Mouse (Mus musculus): ENCODE results near the gene Pacsin2. TPM values are rescaled to one million over a fixed set of nuclear protein-coding genes. Genes with fewer than 3 reads are reported as not detected.

Pacsin2 gene
- polyA plus RNA-seq, 1 experiment from 2014 or later: 24.8 TPM

DNA sequence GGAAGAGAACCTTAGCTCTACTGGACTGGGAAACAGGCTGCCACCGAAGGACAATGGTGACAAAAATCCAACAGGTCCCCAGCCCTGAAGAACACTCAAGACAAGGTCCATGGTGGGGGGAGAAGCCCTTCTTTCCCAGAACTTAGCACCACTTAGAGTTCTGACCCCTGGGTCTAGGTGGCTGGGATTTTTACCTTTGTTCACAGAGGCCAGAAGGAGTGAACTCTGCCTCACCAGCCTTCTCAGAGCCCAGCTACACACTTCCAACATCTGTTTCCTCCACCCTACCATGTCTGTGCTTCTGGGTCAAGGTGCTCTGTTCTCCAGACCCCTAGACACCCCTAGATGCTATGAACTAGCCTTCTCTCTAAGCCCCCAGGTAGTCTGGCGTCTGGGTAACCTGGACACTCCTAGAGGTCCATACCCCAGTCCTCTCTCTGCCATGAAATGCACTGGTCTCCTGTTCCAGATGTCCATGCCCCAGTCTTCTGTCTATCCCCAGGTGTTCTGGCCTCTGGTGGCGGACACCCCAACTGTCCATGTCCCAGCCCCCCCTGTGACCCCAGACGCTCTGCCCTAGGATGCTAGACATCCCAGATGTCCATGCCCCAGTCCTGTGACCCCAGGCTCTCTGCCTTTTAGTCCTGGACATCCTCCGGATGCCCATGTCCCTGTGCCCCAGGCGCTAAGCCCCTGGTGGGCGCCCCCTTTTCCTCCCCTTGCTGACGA is 115.0 kb downstream of the Pacsin2 start:
- Histone ChIP-seq H3K27me3 (replicated peaks) (no peaks in the 10 kb centered on the region), H3K9ac (peak overlapping the region; percentile 75), H3K9me3 (no peaks in the 10 kb centered on the region), H3K4me2 (peak overlapping the region; percentile 78), H3K36me3 (replicated peaks) (peaks cover 4% of the 10 kb centered on the region; the same call in 1 of the 2 replicates), H3K27ac (peak overlapping the region; percentile 76), H3K4me3 (peak overlapping the region; percentile 77), H3K4me1 (peaks cover 17% of the 10 kb centered on the region)
- 17% methylated on average over 8 of the region's 8 CpGs for WGBS
- peak; percentile 51 for ATAC-seq (replicated peaks)

DNA sequence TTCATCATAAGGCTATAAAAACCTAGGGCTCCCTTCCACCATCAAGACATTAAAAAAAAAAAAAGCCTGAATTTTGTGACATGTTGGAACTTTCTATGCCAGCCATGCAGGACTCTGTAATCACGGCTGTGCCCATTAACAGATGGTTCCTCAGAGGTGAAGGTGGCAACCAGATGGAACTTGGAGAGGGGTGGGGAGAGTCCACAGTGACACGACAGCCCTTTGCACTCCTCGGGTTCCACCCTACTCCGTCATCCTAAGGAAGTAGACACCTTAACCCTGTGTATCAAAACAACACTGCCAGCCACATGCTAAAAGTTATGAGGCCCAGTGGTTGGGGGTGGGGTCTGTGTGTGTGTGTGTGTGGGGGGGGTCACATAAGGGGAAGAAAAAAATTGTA is 115.7 kb downstream of the Pacsin2 start:
- H3K27me3 ChIP-seq (replicated peaks): no peaks in the 10 kb centered on the region
- H3K4me1 ChIP-seq: peaks cover 17% of the 10 kb centered on the region
- WGBS: 83% methylated on average over 4 of the region's 4 CpGs
- ATAC-seq (replicated peaks): no peak
- H3K4me3 ChIP-seq: peak overlapping the region; percentile 77; the same call in 1 of the 2 replicates
- H3K9me3 ChIP-seq: no peaks in the 10 kb centered on the region
- H3K9ac ChIP-seq: no peak overlapping the region
- peak overlapping the region; percentile 78 for H3K4me2 ChIP-seq
- H3K36me3 ChIP-seq (replicated peaks): peaks cover 4% of the 10 kb centered on the region; the same call in 1 of the 2 replicates
- no peak overlapping the region for H3K27ac ChIP-seq

DNA sequence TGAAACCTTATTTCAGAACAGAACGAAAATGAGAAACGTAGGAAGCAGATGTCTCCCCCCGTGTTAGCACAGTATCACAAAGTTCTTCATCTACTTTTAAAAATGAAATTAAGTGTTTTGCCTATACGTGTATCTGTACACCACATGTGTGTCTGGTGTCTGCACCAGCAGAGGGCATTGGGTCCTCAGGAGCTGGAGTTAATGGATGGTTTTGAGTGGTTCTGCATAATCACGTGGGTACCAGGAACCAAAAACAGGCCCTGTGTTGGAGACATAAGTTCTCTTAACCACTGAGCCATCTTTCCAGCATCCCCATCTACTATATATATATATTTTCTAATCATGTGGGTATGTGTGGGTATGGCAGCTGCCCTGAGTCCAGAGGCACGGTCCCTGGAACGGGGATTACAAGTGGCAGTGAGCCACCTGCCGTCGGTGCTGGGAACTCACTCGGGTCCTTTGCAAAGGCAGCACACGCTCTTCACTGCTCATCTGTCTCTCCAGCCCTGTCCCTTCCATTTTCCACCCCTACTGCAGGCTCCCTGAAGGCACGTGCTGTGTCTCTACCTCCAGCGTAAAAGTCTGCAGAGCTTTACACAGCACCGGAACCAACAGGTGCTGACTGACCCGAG is 118.4 kb downstream of the Pacsin2 start:
- Histone ChIP-seq H3K9me3 (no peaks in the 10 kb centered on the region), H3K4me3 (no peak overlapping the region), H3K27me3 (replicated peaks) (no peaks in the 10 kb centered on the region), H3K4me2 (no peak overlapping the region), H3K36me3 (replicated peaks) (peaks cover 4% of the 10 kb centered on the region; the same call in 1 of the 2 replicates), H3K27ac (no peak overlapping the region), H3K4me1 (peaks cover 17% of the 10 kb centered on the region), H3K9ac (no peak overlapping the region)
- WGBS: 91% methylated on average over 15 of the region's 15 CpGs
- ATAC-seq (replicated peaks): no peak

DNA sequence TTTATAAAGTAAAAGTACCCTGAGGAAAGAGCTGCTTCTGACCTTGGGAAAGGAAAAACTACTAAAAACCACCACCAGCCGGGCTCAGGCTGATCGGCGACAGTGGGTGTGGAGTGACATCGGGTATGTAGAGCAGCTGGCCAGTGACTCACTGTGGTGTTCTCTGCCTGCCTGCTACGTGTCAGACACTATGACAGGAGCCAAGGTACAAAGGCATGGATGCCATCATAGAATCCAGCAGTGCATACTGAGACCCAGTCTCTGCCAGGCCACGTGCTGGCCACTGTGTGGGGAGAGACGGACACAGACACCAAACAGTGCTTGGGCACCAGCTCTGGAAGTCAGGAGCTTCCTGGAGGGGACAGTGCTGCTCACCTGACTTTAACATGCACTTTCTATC is 119.5 kb downstream of the Pacsin2 start:
- Histone ChIP-seq H3K27me3 (replicated peaks) (no peaks in the 10 kb centered on the region), H3K36me3 (replicated peaks) (peaks cover 4% of the 10 kb centered on the region; the same call in 1 of the 2 replicates), H3K4me2 (no peak overlapping the region), H3K4me3 (no peak overlapping the region), H3K27ac (no peak overlapping the region), H3K4me1 (peaks cover 14% of the 10 kb centered on the region), H3K9ac (no peak overlapping the region), H3K9me3 (no peaks in the 10 kb centered on the region)
- ATAC-seq (replicated peaks): no peak
- WGBS: 75% methylated on average over 7 of the region's 7 CpGs

DNA sequence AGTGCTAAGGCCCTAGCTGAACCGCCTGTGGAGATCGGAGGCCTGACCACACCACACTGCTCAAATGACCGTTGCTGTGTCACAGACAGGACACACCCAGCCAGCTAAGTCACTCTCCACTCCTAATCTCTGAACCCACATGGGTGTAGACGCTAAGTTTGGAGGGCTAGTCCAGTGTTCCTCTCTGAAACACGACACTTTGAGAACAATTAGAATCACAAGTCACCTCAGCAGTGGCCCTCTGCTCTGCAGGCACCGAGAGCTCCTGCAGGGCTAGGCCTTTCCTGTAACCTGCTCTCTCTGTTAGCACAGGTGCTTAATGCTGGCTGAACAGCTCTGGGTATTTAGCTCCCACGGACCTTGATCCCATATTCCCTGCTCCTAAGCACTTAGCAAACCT is 120.2 kb downstream of the Pacsin2 start:
- no peaks in the 10 kb centered on the region for H3K9me3 ChIP-seq
- no peak overlapping the region for H3K4me3 ChIP-seq
- no peak overlapping the region for H3K4me2 ChIP-seq
- H3K36me3 ChIP-seq (replicated peaks): peaks cover 4% of the 10 kb centered on the region; the same call in 1 of the 2 replicates
- no peaks in the 10 kb centered on the region for H3K27me3 ChIP-seq (replicated peaks)
- no peak for ATAC-seq (replicated peaks)
- H3K27ac ChIP-seq: no peak overlapping the region
- H3K9ac ChIP-seq: no peak overlapping the region
- H3K4me1 ChIP-seq: peaks cover 10% of the 10 kb centered on the region
- WGBS: 34% methylated on average over 7 of the region's 7 CpGs

DNA sequence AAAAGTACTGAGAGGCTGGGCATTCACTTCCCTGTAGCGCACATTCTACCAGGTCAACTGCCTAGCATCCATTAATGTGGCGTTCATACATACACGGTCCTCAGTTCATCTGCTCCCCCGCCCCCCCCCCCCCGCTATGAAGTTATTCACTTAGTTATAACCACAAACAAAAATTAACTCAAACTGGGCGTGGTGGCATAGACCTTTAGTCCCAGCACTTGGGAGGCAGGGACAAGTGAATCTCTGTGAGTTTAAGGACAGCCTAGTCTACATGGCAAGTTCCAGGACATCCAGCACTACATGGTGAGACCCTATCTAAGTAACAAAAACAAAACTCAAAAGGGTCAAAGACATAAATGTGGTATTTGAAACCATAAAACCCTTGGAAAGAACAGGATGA is 125.5 kb downstream of the Pacsin2 start:
- Histone ChIP-seq H3K9me3 (no peaks in the 10 kb centered on the region), H3K4me2 (no peak overlapping the region), H3K4me3 (no peak overlapping the region), H3K36me3 (replicated peaks) (peaks cover 12% of the 10 kb centered on the region), H3K27me3 (replicated peaks) (no peaks in the 10 kb centered on the region), H3K9ac (no peak overlapping the region), H3K27ac (no peak overlapping the region), H3K4me1 (no peaks in the 10 kb centered on the region)
- ATAC-seq (replicated peaks): no peak
- 88% methylated on average over 6 of the region's 6 CpGs for WGBS

DNA sequence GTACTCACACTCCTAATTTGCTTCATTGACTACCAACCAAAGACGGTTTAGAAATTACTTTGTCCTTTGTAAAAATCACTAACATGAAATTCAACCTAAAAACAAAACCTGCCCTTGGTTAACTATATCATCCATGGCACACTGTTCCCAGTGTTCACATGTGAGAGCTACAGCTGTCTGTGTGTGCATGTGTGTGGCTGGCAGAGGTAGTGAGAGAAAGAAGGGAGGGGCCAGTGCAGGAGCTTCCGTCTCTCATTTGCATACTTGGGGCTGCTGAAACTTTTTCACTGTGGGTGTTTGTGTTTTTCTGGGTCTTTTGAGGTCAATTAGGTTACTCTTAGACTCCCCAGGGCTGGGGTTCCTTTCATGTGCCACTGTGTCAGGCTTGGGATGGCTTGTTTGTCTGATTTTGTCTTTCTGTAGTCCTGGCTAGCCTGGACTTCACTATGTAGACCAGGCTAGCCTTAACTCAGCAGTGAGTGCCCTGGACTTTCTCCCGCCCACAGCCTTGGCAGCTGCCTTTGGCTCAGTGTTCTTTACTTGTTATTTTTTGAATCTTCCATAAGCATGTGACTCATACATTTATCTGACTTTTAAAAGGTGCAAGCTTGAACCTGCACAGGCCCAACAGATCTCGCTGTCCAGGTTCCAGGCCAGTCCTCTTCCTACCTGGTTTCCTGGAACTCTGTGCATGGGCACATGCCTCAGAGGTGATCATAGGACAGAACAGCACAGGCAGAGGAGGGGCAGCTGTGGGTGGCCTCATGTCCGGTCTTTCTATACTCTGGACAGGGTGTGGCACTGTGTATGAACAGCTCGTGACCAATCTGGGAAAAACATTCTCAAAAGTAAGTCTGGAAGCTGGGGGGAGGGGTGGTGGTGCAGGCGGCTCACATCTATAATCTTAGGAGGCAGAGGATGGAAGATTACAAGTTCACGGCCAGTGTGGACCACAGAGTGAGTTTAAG is 126.2 kb downstream of the Pacsin2 start:
- WGBS: 84% methylated on average over 8 of the region's 8 CpGs
- Histone ChIP-seq H3K4me2 (no peak overlapping the region), H3K27me3 (replicated peaks) (no peaks in the 10 kb centered on the region), H3K4me3 (no peak overlapping the region), H3K27ac (no peak overlapping the region), H3K4me1 (no peaks in the 10 kb centered on the region), H3K36me3 (replicated peaks) (peaks cover 16% of the 10 kb centered on the region), H3K9me3 (no peaks in the 10 kb centered on the region), H3K9ac (no peak overlapping the region)
- no peak for ATAC-seq (replicated peaks)

DNA sequence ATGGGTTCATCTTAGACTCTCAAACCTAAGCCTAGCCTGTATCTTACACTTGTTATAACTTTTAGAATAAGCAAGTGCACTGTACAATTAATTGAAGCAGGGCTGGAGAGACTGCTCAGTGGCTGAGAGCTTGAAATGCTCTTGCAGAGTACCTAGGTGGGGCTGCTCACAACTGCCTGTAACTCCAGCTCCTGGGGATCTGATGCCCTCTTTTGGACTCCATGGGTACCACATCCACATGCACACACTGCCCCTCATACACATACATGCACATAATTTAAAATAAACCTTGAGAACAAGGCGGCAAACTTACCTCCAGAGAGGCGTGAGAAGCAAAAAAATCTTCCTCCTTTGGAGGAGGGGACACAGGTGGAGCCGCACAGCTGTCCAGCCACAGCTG is 132.0 kb downstream of the Pacsin2 start:
- no peak overlapping the region for H3K27ac ChIP-seq
- no peak overlapping the region for H3K9ac ChIP-seq
- no peak overlapping the region for H3K4me2 ChIP-seq
- H3K4me1 ChIP-seq: no peaks in the 10 kb centered on the region
- H3K36me3 ChIP-seq (replicated peaks): peaks cover 31% of the 10 kb centered on the region
- no peaks in the 10 kb centered on the region for H3K27me3 ChIP-seq (replicated peaks)
- H3K9me3 ChIP-seq: no peaks in the 10 kb centered on the region
- WGBS: 72% methylated on average over 3 of the region's 3 CpGs
- H3K4me3 ChIP-seq: no peak overlapping the region
- no peak for ATAC-seq (replicated peaks)

DNA sequence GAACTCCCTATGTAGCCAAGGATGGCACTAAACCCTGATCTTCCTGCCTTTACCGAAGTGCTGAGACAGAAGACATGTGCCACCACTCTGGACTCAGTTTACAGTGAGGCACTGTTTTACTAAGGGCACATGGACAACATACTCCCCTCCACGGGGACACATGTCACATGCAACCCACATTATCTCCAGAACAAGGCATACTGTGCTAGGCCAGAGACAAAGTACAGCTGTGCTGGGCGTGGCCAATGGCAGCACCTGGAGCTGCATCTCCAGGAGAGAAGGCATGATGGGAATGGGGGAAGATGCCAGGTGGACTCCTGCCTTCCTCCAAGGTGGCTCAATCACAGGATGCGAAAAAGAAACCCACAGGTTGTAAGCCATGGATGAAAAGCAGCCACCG is 135.5 kb downstream of the Pacsin2 start:
- ATAC-seq (replicated peaks): no peak
- WGBS: 95% methylated on average over 5 of the region's 5 CpGs

More for the DNA sequence above, 135.5 kb downstream of the Pacsin2 start:
- no peak overlapping the region for H3K4me2 ChIP-seq
- peaks cover 29% of the 10 kb centered on the region for H3K36me3 ChIP-seq (replicated peaks)
- H3K4me1 ChIP-seq: no peaks in the 10 kb centered on the region
- no peaks in the 10 kb centered on the region for H3K27me3 ChIP-seq (replicated peaks)
- no peak overlapping the region for H3K27ac ChIP-seq
- no peak overlapping the region for H3K4me3 ChIP-seq
- no peak overlapping the region for H3K9ac ChIP-seq
- H3K9me3 ChIP-seq: no peaks in the 10 kb centered on the region

Other genes starting within 250 kb of the Pacsin2 start
- 3.4 and 3.7 TPM in 2 replicates for gene A4galt, start 212.8 kb downstream of the Pacsin2 start, polyA plus RNA-seq (2015; fragmentation: Nextera tagmentation; extraction: Ambion mirVana)
- gene Arfgap3, start 114.4 kb downstream of the Pacsin2 start, polyA plus RNA-seq (2015; fragmentation: Nextera tagmentation; extraction: Ambion mirVana): 44.4 and 45.1 TPM in 2 replicates
- gene Ttll1, start 46.3 kb upstream of the Pacsin2 start, polyA plus RNA-seq (2015; fragmentation: Nextera tagmentation; extraction: Ambion mirVana): 123 and 125 TPM in 2 replicates
- 0.30 and 0.56 TPM in 2 replicates for gene Bik, start 62.3 kb upstream of the Pacsin2 start, polyA plus RNA-seq (2015; fragmentation: Nextera tagmentation; extraction: Ambion mirVana)
- 8.1 and 12.0 TPM in 2 replicates for gene Tspo, start 99.0 kb upstream of the Pacsin2 start, polyA plus RNA-seq (2015; fragmentation: Nextera tagmentation; extraction: Ambion mirVana)
- 32.0 and 33.5 TPM in 2 replicates for gene Mcat, start 99.2 kb upstream of the Pacsin2 start, polyA plus RNA-seq (2015; fragmentation: Nextera tagmentation; extraction: Ambion mirVana)
- 47.2 and 50.9 TPM in 2 replicates for gene Ttll12, start 130.6 kb upstream of the Pacsin2 start, polyA plus RNA-seq (2015; fragmentation: Nextera tagmentation; extraction: Ambion mirVana)